Mouse (Mus musculus) limb, embryonic 14.5 days (tissue): Measurements from ENCODE around the gene Prkcb. TPM values are rescaled to one million over a fixed set of nuclear protein-coding genes. Genes with fewer than 3 reads are reported as not detected.

Experiments used
- ATAC-seq: fragments of 200-750 bp; cut with Nextera tagmentation; 2 replicates; pipeline ENCODE4 v1.8.0; 2017; ENCODE audit warnings: low read depth, moderate number of reproducible peaks, moderate TSS enrichment; ENCODE audit not compliant: low FRiP score
- DNase-seq: peaks from one replicate; pipeline ENCODE4 v3.0.0-alpha.2; 2015; ENCODE audit warnings: low spot score
- H3K27ac ChIP-seq: fragments of 300-500 bp; sonication (generic); replicated peaks from 2 replicates; pipeline ENCODE4 v1.5.1; 2014; ENCODE audit warnings: low read depth, mild to moderate bottlenecking, low read length, moderate library complexity, mixed read lengths
- H3K27me3 ChIP-seq: fragments of 300-500 bp; sonication (generic); 2 replicates; pipeline ENCODE4 v1.6.1; 2014; ENCODE audit warnings: low read length, mixed read lengths; ENCODE audit not compliant: control insufficient read depth, insufficient read depth
- H3K36me3 ChIP-seq: fragments of 300-500 bp; sonication (generic); 2 replicates; pipeline ENCODE4 v1.6.1; 2014; ENCODE audit warnings: mild to moderate bottlenecking, low read length, moderate library complexity, mixed read lengths; ENCODE audit not compliant: control insufficient read depth, insufficient read depth
- H3K4me1 ChIP-seq: fragments of 300-500 bp; sonication (generic); 2 replicates; pipeline ENCODE4 v1.6.1; 2014; ENCODE audit warnings: antibody characterized with exemption, low read length, mixed read lengths; ENCODE audit not compliant: control insufficient read depth, insufficient read depth
- H3K4me2 ChIP-seq: fragments of 300-500 bp; sonication (generic); replicated peaks from 2 replicates; pipeline ENCODE4 v1.6.1; 2014; ENCODE audit warnings: low read depth, mild to moderate bottlenecking, low read length, moderate library complexity; ENCODE audit not compliant: severe bottlenecking
- H3K4me3 ChIP-seq: fragments of 300-500 bp; sonication (generic); replicated peaks from 2 replicates; pipeline ENCODE4 v1.5.1; 2014; ENCODE audit warnings: low read length
- H3K9ac ChIP-seq: fragments of 300-500 bp; sonication (generic); 2 replicates; pipeline ENCODE4 v1.6.1; 2014; ENCODE audit warnings: mild to moderate bottlenecking, low read depth, low read length, moderate library complexity; ENCODE audit not compliant: severe bottlenecking
- H3K9me3 ChIP-seq: fragments of 300-500 bp; sonication (generic); 2 replicates; pipeline ENCODE4 v1.6.1; 2016; ENCODE audit warnings: low read length; ENCODE audit not compliant: control insufficient read depth
- POLR2A ChIP-seq: fragments of 200-500 bp; IDR thresholded peaks from 2 replicates; pipeline ENCODE4 v1.8.0; 2012; ENCODE audit warnings: inconsistent platforms, mild to moderate bottlenecking, moderate library complexity, borderline replicate concordance; ENCODE audit not compliant: insufficient read depth, insufficient read length; ENCODE audit errors: extremely low read depth
- WGBS: fragments of 180-500 bp; shearing (Covaris S2); extraction: QIAGEN DNeasy Blood & Tissue Kit; methylation state at CpG from one replicate; pipeline ENCODE4 v1.1.7; 2014; 5-methylcytosine and 5-hydroxymethylcytosine counted together
- polyA plus RNA-seq, 2 experiments: library from polyadenylated mRNA; depleted of rRNA in 1 of 2; stranded (reverse) in 1 of 2; unstranded in 1 of 2; fragments of >200 nt; fragmentation: Nextera tagmentation in 1 of 2; extraction: Ambion mirVana in 1 of 2; gene quantifications; 2 replicates each; pipeline versions ENCODE4 v1.2.1 to v1.2.3; 2012 to 2014

Gene Prkcb
- polyA plus RNA-seq, 2 experiments: 6.2 to 10.3 TPM

GRCm38 (mm10) chr7:122390200-122390599, 101.6 kb downstream of the Prkcb start:
- H3K27ac ChIP-seq: no peak overlapping the region
- DNase-seq: no peak
- TF ChIP-seq POLR2A: no peak
- H3K9me3 ChIP-seq: no peaks in the 10 kb centered on the region
- no peak overlapping the region for H3K9ac ChIP-seq
- H3K36me3 ChIP-seq: no peaks in the 10 kb centered on the region
- no peaks in the 10 kb centered on the region for H3K4me1 ChIP-seq
- whole genome bisulfite sequencing: 60% methylated on average over 5 of the region's 5 CpGs
- H3K27me3 ChIP-seq: no peaks in the 10 kb centered on the region
- no peak overlapping the region for H3K4me2 ChIP-seq
- ATAC-seq: no peak
- no peak overlapping the region for H3K4me3 ChIP-seq

GRCm38 (mm10) chr7:122390683-122391082, 102.1 kb downstream of the Prkcb start:
- no peaks in the 10 kb centered on the region for H3K4me1 ChIP-seq
- H3K36me3 ChIP-seq: no peaks in the 10 kb centered on the region
- 85% methylated on average over 4 of the region's 4 CpGs for WGBS
- H3K4me3 ChIP-seq: no peak overlapping the region
- ATAC-seq: no peak
- H3K27me3 ChIP-seq: no peaks in the 10 kb centered on the region
- H3K9ac ChIP-seq: no peak overlapping the region
- no peak overlapping the region for H3K4me2 ChIP-seq
- TF ChIP-seq POLR2A: no peak
- no peak overlapping the region for H3K27ac ChIP-seq
- DNase-seq: no peak
- H3K9me3 ChIP-seq: no peaks in the 10 kb centered on the region

GRCm38 (mm10) chr7:122391382-122391781, 102.8 kb downstream of the Prkcb start:
- Histone ChIP-seq H3K36me3 (no peaks in the 10 kb centered on the region), H3K9ac (no peak overlapping the region), H3K9me3 (no peaks in the 10 kb centered on the region), H3K4me2 (no peak overlapping the region), H3K27me3 (no peaks in the 10 kb centered on the region), H3K4me3 (no peak overlapping the region), H3K4me1 (no peaks in the 10 kb centered on the region), H3K27ac (no peak overlapping the region)
- ATAC-seq (no peak), DNase-seq (no peak)
- TF ChIP-seq POLR2A: no peak
- 75% methylated on average over 3 of the region's 3 CpGs for WGBS

- no peak overlapping the region for H3K27ac ChIP-seq
- ATAC-seq: no peak
- no peak overlapping the region for H3K4me3 ChIP-seq
- no peak overlapping the region for H3K4me2 ChIP-seq
- H3K36me3 ChIP-seq: no peaks in the 10 kb centered on the region
- H3K9ac ChIP-seq: no peak overlapping the region
- H3K9me3 ChIP-seq: no peaks in the 10 kb centered on the region
- no peaks in the 10 kb centered on the region for H3K27me3 ChIP-seq
- DNase-seq: no peak
- TF ChIP-seq POLR2A: no peak
- H3K4me1 ChIP-seq: no peaks in the 10 kb centered on the region
- 39% methylated on average over 5 of the region's 5 CpGs for WGBS
Measured at GRCm38 (mm10) chr7:122393964-122394363, 105.4 kb downstream of the Prkcb start.

GRCm38 (mm10) chr7:122395159-122395975, 106.8 kb downstream of the Prkcb start:
- no peaks in the 10 kb centered on the region for H3K36me3 ChIP-seq
- no peak overlapping the region for H3K9ac ChIP-seq
- H3K4me1 ChIP-seq: no peaks in the 10 kb centered on the region
- TF ChIP-seq POLR2A: no peak
- no peak overlapping the region for H3K4me2 ChIP-seq
- H3K9me3 ChIP-seq: no peaks in the 10 kb centered on the region
- no peaks in the 10 kb centered on the region for H3K27me3 ChIP-seq
- DNase-seq (no peak), ATAC-seq (no peak)
- H3K4me3 ChIP-seq: no peak overlapping the region
- WGBS: 73% methylated on average over 7 of the region's 7 CpGs
- no peak overlapping the region for H3K27ac ChIP-seq
